Mouse (Mus musculus) limb, embryonic 10.5 days (tissue): ENCODE results near the gene Cyp2t4. TPM values are rescaled to one million over a fixed set of nuclear protein-coding genes. Genes with fewer than 3 reads are reported as not detected.

Experiments
- DNase-seq: peaks from one replicate; pipeline ENCODE4 v3.0.0-alpha.2; 2017; ENCODE audit warnings: low spot score
- H3K27ac ChIP-seq: fragments of 300-500 bp; sonication (generic); 2 replicates; pipeline ENCODE4 v1.5.1; 2016; ENCODE audit warnings: mild to moderate bottlenecking
- H3K27me3 ChIP-seq: fragments of 300-500 bp; sonication (generic); 2 replicates; pipeline ENCODE4 v1.6.1; 2016; ENCODE audit warnings: low read depth, mild to moderate bottlenecking; ENCODE audit not compliant: poor library complexity, severe bottlenecking
- H3K36me3 ChIP-seq: fragments of 300-500 bp; sonication (generic); 2 replicates; pipeline ENCODE4 v1.6.1; 2016; ENCODE audit warnings: mild to moderate bottlenecking, moderate library complexity
- H3K4me1 ChIP-seq: fragments of 300-500 bp; sonication (generic); 2 replicates; pipeline ENCODE4 v1.6.1; 2016
- H3K4me3 ChIP-seq: fragments of 300-500 bp; sonication (generic); 2 replicates; pipeline ENCODE4 v1.5.1; 2016; ENCODE audit warnings: mild to moderate bottlenecking, moderate library complexity
- H3K9me3 ChIP-seq: fragments of 300-500 bp; sonication (generic); replicated peaks from 2 replicates; pipeline ENCODE4 v1.6.1; 2016; ENCODE audit warnings: mild to moderate bottlenecking
- WGBS: fragments of 180-500 bp; shearing (Covaris S2); methylation state at CpG from one replicate; pipeline ENCODE4 v1.1.7; 2016; 5-methylcytosine and 5-hydroxymethylcytosine counted together
- polyA plus RNA-seq: library from polyadenylated mRNA; unstranded; fragments of >200 nt; fragmentation: Nextera tagmentation; extraction: Ambion mirVana; gene quantifications from 2 replicates; pipeline ENCODE4 v1.2.1, GENCODE M21; 2016

Gene Cyp2t4
- polyA plus RNA-seq, 1 experiment from 2014 or later: 0.11 TPM

DNA sequence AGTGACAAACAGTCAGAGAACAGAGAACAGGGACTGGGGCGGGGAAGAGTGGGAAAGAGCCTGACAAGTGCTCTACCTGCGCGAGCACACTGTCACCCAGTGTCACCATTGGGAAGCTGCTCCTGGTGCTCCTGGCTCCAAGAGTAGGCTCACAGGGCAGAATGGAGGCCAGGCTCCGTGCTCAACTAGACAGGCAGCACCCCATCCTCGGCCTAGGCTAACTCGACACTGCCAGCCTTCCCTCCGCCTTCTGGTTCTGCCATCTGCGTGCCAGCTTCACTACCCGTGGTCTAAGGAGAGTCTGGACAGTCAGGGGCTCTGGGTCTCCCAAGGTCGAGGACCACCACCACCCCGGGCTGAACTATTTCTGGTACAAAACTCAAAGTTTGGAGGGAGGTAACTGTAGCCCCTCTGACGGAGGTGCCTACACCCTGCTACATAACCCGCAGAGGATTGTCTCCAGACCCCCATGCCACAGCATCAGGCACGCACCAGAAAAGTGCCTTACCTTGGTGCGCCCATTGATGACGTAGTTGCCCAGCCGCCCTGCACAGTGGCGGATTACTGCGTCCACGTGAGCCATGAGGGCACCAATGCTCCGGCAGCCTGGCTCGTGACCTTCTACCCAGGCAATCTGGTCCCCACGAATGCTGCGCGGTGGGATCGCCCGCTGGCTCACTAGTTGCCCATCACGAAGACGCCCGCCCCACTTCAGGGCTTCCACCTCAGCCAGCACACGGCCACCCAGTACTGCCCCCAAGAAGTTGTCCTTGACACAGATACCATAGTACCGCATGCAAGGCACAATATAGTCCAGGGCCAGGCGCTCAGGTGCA is 10.8 kb downstream of the Cyp2t4 start:
- peak overlapping the region; percentile 66 for H3K4me3 ChIP-seq
- H3K9me3 ChIP-seq: no peaks in the 10 kb centered on the region
- H3K36me3 ChIP-seq: peaks cover 63% of the 10 kb centered on the region
- peaks cover 54% of the 10 kb centered on the region for H3K4me1 ChIP-seq
- WGBS: 81% methylated on average over 33 of the region's 33 CpGs
- H3K27me3 ChIP-seq: no peaks in the 10 kb centered on the region
- H3K27ac ChIP-seq: no peak overlapping the region; the same call in 1 of the 2 replicates
- DNase-seq: no peak

DNA sequence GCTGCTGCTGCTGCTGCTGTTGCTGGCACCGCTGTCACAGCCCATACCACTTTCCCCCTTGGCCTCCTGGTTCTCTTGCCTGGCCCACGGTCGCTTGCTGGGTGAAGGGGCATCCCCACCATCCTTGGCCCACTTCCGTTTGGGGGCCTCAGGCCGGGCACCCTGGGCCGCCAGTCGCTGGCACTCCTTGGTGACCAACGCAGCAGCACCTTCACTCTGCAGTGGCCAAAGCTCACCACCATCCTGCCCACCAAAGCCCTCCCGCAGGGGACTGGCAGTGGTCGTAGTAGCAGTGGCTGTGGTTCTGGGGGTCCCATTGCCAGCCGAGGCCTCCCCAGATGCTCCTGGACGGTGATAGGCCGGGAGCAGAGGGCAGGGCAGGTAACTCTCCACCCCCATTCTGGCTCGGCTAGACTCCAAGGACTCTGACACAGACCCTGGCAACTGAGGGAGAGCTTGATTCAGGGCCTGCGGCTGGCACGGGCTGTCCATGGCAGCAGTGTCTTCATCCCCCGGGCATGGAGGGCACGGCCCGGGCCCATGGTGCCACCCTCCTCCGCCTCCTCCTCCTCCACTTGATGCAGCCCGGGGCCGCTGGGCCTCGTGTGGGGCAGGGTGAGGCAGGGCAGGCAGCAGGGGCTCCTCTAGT is 11.6 kb downstream of the Cyp2t4 start:
- H3K4me3 ChIP-seq: peak overlapping the region; percentile 66
- no peaks in the 10 kb centered on the region for H3K9me3 ChIP-seq
- 74% methylated on average over 23 of the region's 23 CpGs for WGBS
- peaks cover 52% of the 10 kb centered on the region for H3K4me1 ChIP-seq
- peaks cover 58% of the 10 kb centered on the region for H3K36me3 ChIP-seq
- H3K27ac ChIP-seq: peak overlapping the region; percentile 98
- DNase-seq: no peak
- H3K27me3 ChIP-seq: no peaks in the 10 kb centered on the region

DNA sequence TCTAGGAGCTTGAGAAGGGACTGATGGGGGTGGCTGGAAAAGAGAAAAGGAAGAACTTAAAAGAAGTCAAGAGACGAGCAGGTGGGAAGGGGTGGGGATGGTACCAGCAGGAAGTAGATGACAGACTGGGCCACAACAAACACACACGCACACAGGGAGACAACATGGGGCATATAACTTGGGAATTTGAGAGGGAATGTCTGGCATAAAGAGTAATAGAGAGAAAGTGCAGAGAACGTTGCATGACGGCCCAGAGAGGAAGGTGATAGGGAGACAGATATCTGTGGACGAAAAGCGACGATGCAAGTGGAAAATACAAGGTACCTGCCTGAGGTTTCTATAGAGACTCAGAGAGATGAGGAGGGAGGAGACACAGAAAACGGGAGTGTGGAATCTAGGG is 12.2 kb downstream of the Cyp2t4 start:
- Histone ChIP-seq H3K9me3 (no peaks in the 10 kb centered on the region), H3K4me1 (peaks cover 50% of the 10 kb centered on the region), H3K27me3 (no peaks in the 10 kb centered on the region), H3K27ac (peak overlapping the region; percentile 98), H3K4me3 (peak overlapping the region; percentile 66), H3K36me3 (peaks cover 55% of the 10 kb centered on the region)
- no peak for DNase-seq
- 5% methylated on average over 8 of the region's 8 CpGs for WGBS

DNA sequence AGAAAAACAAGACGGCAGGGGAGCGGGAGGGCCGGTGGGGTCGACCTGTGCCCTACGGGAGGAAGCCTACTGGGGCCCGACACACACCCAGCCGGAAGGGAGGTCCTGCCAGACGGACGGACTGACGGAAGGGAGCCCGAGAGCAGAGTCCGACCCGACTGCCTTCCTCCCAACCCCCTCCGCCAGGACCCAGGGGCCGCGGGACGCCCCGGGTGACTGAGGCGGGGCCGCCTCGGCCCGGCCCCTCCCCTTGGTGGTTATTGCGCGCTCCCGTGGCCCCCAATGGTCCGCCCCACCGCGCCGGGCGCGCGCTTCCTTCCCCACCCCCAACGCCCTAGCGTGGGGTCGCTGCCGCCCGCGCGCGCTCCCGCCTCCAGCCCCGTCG is 12.7 kb downstream of the Cyp2t4 start:
- Histone ChIP-seq H3K27me3 (no peaks in the 10 kb centered on the region), H3K27ac (peak overlapping the region; percentile 98), H3K4me1 (peaks cover 50% of the 10 kb centered on the region), H3K9me3 (no peaks in the 10 kb centered on the region), H3K36me3 (peaks cover 53% of the 10 kb centered on the region), H3K4me3 (peak overlapping the region; percentile 66)
- WGBS: under 1% methylated on average over 42 of the region's 43 CpGs
- peak; percentile 90 for DNase-seq

DNA sequence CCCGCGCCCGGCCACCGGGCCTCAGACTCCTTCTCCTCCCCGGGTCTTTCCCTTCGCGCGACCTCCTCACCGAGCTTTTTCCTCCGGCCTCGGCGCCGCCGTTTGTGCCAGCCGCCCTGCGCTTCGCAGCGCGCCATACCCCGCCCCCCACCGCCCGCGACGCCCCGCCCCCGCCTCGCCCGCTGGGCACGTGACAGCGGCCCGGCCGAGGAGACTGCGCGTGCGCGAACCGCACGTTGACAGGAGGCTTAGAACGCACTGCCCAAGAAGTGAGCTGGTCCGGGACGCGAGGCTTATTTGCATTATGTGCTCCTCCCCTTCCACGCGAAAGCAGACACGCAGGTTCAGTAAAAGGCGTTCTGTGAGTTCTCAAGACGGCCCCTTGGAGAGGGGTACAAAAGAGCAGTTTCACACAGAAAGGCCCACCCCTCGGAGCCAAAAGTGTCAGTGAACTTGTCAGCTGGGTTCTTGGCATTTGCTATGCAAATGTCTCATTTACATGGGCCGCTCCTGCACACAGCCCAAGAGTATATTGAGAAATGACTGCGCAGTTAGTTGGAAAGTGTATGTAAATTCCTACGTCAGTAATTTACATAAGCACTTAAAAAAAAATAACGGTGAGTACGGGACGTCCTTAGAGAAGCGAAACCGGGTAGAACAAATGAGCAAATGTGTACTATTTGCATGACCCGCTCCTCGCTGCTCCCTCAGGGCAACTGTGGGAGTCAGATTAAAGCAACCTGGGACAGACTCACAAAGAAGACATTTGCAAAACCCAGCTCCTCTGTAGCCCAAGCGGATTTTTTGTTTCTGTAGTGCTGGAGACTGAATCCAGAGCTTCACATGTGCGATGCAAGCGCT is 13.3 kb downstream of the Cyp2t4 start, which contains the start of gene Egln2:
Egln2 (minus strand) TSS at position 189 of the 861 bp plus-strand sequence.
- Histone ChIP-seq H3K9me3 (no peaks in the 10 kb centered on the region), H3K27me3 (no peaks in the 10 kb centered on the region), H3K4me3 (peak within 1 kb of the TSS; percentile 66), H3K4me1 (peaks cover 46% of the 10 kb centered on the region), H3K36me3 (peaks cover 50% of the 10 kb centered on the region), H3K27ac (peak within 1 kb of the TSS; percentile 98)
- WGBS: 2% methylated on average over 61 of the region's 61 CpGs
- DNase-seq: peak; percentile 99

DNA sequence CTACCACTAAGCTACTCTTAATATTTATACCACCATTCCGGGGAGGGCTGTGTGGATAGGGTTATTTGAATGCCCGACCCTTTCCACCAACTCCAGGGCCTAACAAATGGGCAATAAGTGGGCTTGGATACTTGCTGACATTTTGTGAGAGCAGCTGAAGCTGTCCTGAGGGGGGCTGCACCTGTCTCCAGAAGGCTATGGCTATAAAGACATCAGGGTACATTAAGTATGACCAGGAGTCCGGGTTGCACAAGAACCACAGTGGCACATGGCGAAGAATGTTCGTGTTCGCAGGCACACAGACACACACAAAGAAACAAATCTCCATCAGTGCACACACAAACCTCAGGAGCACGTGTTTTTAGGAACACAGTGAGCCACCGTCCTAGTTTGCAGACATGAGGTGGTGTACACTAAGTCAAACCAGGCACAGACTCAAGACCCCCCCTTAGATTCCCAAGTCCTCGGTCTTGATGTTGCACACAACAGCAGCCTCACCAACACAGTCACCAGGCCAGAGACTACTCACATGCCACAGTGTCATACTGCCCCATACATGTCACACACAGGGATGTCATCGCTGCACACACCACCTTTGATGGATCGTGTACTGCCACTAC is 14.1 kb downstream of the Cyp2t4 start:
- Histone ChIP-seq H3K27me3 (no peaks in the 10 kb centered on the region), H3K4me3 (peak overlapping the region; percentile 66), H3K4me1 (peaks cover 42% of the 10 kb centered on the region), H3K36me3 (peaks cover 50% of the 10 kb centered on the region), H3K27ac (peak overlapping the region; percentile 98), H3K9me3 (no peaks in the 10 kb centered on the region)
- no peak for DNase-seq
- WGBS: 82% methylated on average over 11 of the region's 11 CpGs

DNA sequence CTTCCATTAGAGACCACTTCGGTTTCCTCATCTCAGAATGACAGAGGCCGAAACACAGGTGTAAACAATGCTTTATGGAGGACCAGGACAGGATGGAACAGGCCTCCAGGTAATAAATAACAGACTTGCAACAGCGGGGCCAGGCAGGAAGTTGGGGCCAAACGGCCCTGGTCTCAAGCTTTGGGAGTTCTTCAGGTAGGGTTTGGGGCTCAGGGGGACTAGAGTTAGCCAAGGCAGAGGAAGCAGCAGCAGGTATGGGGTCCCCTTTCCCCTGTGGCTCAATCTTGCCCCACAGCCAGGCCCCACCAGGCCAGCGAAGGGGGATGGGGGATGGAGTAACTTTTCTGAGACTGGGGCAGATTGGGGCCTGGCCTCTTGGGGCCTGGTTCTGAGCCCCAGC is 14.9 kb downstream of the Cyp2t4 start:
- H3K36me3 ChIP-seq: peaks cover 50% of the 10 kb centered on the region
- no peaks in the 10 kb centered on the region for H3K27me3 ChIP-seq
- no peak overlapping the region for H3K27ac ChIP-seq
- H3K9me3 ChIP-seq: no peaks in the 10 kb centered on the region
- H3K4me3 ChIP-seq: no peak overlapping the region
- H3K4me1 ChIP-seq: peaks cover 34% of the 10 kb centered on the region
- 80% methylated on average over 5 of the region's 5 CpGs for WGBS
- DNase-seq: no peak

DNA sequence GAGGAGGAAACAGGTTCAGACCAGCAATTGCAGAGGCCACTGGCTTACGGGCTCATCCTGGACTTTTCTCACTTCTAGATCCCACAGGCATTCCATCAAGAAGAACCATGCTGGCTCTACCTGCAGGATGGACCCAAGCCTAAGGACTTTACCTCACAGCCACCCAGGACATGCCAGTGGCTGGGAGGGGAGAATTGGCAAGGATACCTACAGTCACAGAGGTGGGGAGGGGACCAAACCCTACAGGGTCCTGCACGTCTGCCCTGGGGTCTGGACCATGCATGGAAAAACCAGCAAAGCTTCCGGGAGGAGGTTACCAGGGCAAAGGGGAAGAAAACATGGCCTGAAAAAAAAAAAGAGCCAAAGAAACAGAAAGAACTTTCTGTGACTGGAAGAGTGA is 17.5 kb downstream of the Cyp2t4 start:
- Histone ChIP-seq H3K9me3 (no peaks in the 10 kb centered on the region), H3K27me3 (no peaks in the 10 kb centered on the region), H3K27ac (no peak overlapping the region), H3K4me3 (no peak overlapping the region), H3K36me3 (peaks cover 50% of the 10 kb centered on the region), H3K4me1 (peaks cover 10% of the 10 kb centered on the region)
- 98% methylated on average over 3 of the region's 3 CpGs for WGBS
- no peak for DNase-seq

DNA sequence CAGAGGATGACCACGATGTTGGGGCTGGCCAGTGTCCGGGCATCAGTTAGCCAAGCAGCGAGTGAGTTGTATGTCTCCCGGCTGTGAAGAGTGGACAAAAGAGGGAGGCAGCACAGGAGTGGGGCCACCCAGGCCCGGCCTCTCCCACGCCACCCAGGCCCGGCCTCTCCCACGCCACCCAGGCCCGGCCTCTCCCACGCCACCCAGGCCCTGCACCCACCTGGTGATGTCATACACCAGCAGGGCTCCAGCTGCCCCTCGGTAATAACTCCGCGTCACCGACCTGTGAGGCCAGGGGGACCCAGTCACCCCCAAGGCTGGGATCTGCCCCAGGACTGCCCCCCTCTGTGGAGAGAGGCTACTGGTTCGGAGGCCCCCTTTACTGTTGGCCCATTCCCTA is 21.0 kb downstream of the Cyp2t4 start:
- Histone ChIP-seq H3K9me3 (no peaks in the 10 kb centered on the region), H3K4me3 (no peak overlapping the region), H3K36me3 (peaks cover 46% of the 10 kb centered on the region), H3K27ac (no peak overlapping the region), H3K4me1 (peaks cover 9% of the 10 kb centered on the region; the same call in 1 of the 2 replicates), H3K27me3 (no peaks in the 10 kb centered on the region)
- WGBS: 96% methylated on average over 15 of the region's 15 CpGs
- DNase-seq: no peak

DNA sequence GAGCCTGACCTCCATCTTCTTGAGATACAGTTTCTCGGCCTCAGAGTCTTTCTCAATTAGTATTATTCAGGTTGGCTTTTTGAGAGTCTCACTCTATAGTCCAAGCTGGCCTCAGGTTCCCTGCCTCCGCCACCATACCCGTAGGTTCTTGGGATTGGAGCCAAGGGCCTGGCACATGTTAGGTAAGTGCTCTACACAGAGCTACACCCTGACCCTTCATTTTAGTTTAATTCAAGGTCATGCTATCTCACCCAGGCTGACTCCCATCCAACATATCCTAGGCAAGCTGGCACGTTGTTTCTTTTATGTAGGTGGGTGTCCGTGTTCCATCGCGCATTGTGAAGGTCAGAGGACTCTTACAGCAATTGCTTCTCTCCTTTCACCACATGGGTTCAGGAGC is 21.4 kb downstream of the Cyp2t4 start:
- Histone ChIP-seq H3K27ac (no peak overlapping the region), H3K4me1 (peaks cover 11% of the 10 kb centered on the region; the same call in 1 of the 2 replicates), H3K36me3 (peaks cover 45% of the 10 kb centered on the region), H3K4me3 (no peak overlapping the region), H3K27me3 (no peaks in the 10 kb centered on the region), H3K9me3 (no peaks in the 10 kb centered on the region)
- DNase-seq: no peak
- WGBS: 95% methylated on average over 7 of the region's 7 CpGs

DNA sequence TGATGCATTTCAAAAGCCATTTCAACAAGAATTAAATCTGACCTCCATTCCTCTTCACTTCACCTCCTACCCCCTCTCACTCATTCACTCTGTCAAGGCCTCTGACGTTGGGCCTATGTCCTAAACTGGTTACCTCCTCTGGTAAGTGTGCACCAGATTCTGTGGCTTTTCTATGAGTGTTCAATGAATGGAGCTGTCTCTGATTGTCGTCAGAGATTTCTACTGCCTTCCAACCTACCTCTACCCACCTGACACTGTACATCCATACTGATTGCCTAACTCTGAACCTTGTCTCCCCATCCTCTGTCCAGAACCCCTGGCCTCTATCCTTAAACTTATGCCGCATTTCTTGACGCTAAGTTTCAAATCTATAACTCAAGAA is 24.4 kb downstream of the Cyp2t4 start:
- Histone ChIP-seq H3K9me3 (no peaks in the 10 kb centered on the region), H3K36me3 (peaks cover 31% of the 10 kb centered on the region), H3K4me1 (peaks cover 11% of the 10 kb centered on the region; the same call in 1 of the 2 replicates), H3K4me3 (peak overlapping the region; percentile 68), H3K27ac (peak overlapping the region; percentile 90; the same call in 1 of the 2 replicates), H3K27me3 (no peaks in the 10 kb centered on the region)
- 26% methylated on average over 4 of the region's 4 CpGs for WGBS
- DNase-seq: no peak
